Mouse (Mus musculus): ENCODE measurements at regions not wholly inside any gene's neighbourhood (a gene's known extent, or its start where the extent isn't known, plus 50 kb on each side); places are given as distances from the start of the nearest gene placed in this dataset.

DNA sequence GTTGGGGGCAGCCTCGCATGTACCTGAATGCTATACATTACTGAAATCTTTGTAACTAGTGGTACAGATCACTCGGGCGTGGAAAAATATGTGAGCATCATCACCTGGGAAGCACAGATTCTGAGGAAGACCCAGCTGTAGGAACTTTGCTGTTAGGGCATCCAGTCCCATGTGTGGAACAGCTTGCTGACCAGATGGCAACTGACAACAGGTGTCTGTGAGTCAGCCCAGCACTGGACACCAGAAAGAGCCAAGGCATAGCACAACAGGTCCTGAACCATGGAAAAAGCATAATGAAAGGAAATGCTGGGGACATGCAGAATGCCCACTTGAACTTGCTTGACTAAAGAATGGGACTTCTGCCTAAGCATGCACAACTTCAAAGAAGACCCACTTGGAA lies 115.3 kb upstream of the Igf1 start:
- Histone ChIP-seq H3K4me2 (no peak overlapping the region), H3K36me3 (no peaks in the 10 kb centered on the region), H3K27ac (no peak overlapping the region), H3K4me3 (replicated peaks) (no peak overlapping the region), H3K4me1 (no peaks in the 10 kb centered on the region), H3K9ac (no peak overlapping the region), H3K27me3 (no peaks in the 10 kb centered on the region), H3K9me3 (replicated peaks) (no peaks in the 10 kb centered on the region)
- 86% methylated on average over 3 of the region's 3 CpGs for WGBS
- no peak for ATAC-seq (replicated peaks; ENCODE audit: low FRiP score)

DNA sequence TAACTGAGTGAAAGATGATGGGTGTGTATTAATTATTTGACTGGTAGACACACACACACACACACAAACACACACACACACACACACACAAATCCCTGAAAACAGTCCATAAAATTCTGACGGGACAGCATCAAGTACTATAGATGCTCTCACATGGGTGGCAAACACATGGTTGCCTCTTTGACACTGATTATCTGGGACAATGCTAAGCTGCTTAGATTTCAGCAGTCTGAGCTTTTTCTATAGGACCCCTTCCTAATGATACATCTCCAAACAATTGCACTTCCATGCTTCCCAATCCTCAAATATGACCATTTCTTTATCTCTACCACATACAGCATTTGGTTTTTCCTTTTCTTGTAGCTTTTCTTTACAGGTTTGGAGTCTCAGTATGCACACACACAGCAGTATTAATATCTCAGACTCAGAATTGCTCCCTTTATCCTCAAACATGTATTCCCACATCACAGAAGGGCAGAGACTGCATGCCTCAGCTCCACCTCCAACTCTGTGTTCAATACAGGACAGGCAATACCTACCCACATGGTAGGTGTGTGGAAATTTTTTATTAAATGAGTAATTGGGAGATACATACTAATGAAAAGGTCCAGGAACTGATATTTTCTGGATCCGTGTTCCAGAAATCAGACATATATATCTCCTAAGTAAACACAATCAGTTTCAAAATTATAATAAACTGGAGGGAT lies 110.1 kb upstream of the Igf1 start:
- no peak overlapping the region for H3K4me2 ChIP-seq
- WGBS, result 79% methylated on average over 2 of the region's 2 CpGs
- H3K9me3 ChIP-seq (replicated peaks), result no peaks in the 10 kb centered on the region
- no peak overlapping the region for H3K27ac ChIP-seq
- ATAC-seq (replicated peaks; ENCODE audit: low FRiP score), result no peak
- H3K36me3 ChIP-seq, result no peaks in the 10 kb centered on the region
- no peak overlapping the region for H3K4me3 ChIP-seq (replicated peaks)
- no peak overlapping the region for H3K9ac ChIP-seq
- H3K27me3 ChIP-seq, result no peaks in the 10 kb centered on the region
- no peaks in the 10 kb centered on the region for H3K4me1 ChIP-seq

- H3K4me1 ChIP-seq, result no peaks in the 10 kb centered on the region
- ATAC-seq (replicated peaks; ENCODE audit: low FRiP score), result no peak
- 89% methylated on average over 4 of the region's 4 CpGs for WGBS
- H3K4me3 ChIP-seq (replicated peaks), result no peak overlapping the region
- H3K36me3 ChIP-seq, result no peaks in the 10 kb centered on the region
- no peaks in the 10 kb centered on the region for H3K27me3 ChIP-seq
- H3K4me2 ChIP-seq, result no peak overlapping the region
- H3K9me3 ChIP-seq (replicated peaks), result no peaks in the 10 kb centered on the region
- no peak overlapping the region for H3K9ac ChIP-seq
- no peak overlapping the region for H3K27ac ChIP-seq
Observed at GRCm38 (mm10) chr10:87748631-87749193, 109.4 kb upstream of the Igf1 start.

GRCm38 (mm10) chr10:87750321-87750720 lies 107.7 kb upstream of the Igf1 start:
- Histone ChIP-seq H3K9me3 (replicated peaks) (no peaks in the 10 kb centered on the region), H3K4me3 (replicated peaks) (no peak overlapping the region), H3K27ac (no peak overlapping the region), H3K27me3 (no peaks in the 10 kb centered on the region), H3K4me1 (no peaks in the 10 kb centered on the region), H3K9ac (no peak overlapping the region), H3K4me2 (no peak overlapping the region), H3K36me3 (no peaks in the 10 kb centered on the region)
- ATAC-seq (replicated peaks; ENCODE audit: low FRiP score), result no peak

DNA sequence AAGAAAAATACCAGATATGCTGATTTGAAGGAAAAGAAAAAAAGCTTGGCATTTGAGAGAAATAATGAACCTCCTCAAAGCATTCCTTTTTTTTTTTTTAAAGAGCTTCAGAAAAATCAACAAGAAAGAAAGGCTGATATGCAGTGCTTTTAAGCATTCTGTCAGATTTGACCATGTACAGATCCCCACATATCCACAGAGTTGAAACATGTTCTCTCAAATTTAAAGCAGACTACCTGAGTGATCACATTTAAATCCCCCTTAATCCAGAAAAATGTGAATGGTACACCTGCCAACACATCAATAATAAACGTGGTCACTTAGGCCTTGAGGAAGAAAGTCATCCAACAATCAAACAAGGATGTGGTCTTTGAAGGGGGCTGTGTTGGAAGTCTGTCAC lies 107.1 kb upstream of the Igf1 start:
- H3K36me3 ChIP-seq, result no peaks in the 10 kb centered on the region
- no peaks in the 10 kb centered on the region for H3K27me3 ChIP-seq
- no peaks in the 10 kb centered on the region for H3K4me1 ChIP-seq
- no peak overlapping the region for H3K4me3 ChIP-seq (replicated peaks)
- WGBS, result 54% methylated on average over 1 of the region's 1 CpGs
- no peak overlapping the region for H3K4me2 ChIP-seq
- no peaks in the 10 kb centered on the region for H3K9me3 ChIP-seq (replicated peaks)
- no peak overlapping the region for H3K9ac ChIP-seq
- no peak overlapping the region for H3K27ac ChIP-seq
- no peak for ATAC-seq (replicated peaks; ENCODE audit: low FRiP score)

- H3K27ac ChIP-seq, result no peak overlapping the region
Observed at GRCm38 (mm10) chr10:87752117-87752516, 105.9 kb upstream of the Igf1 start.

GRCm38 (mm10) chr10:87753483-87753882 lies 104.6 kb upstream of the Igf1 start:
- Histone ChIP-seq H3K36me3 (no peaks in the 10 kb centered on the region), H3K9me3 (replicated peaks) (no peaks in the 10 kb centered on the region), H3K4me3 (replicated peaks) (no peak overlapping the region), H3K4me2 (no peak overlapping the region), H3K27ac (no peak overlapping the region), H3K9ac (no peak overlapping the region), H3K27me3 (no peaks in the 10 kb centered on the region), H3K4me1 (no peaks in the 10 kb centered on the region)
- WGBS, result 18% methylated on average over 1 of the region's 1 CpGs
- no peak for ATAC-seq (replicated peaks; ENCODE audit: low FRiP score)

More at GRCm38 (mm10) chr10:87752117-87752516, 105.9 kb upstream of the Igf1 start:
- Histone ChIP-seq H3K4me3 (replicated peaks) (no peak overlapping the region), H3K9me3 (replicated peaks) (no peaks in the 10 kb centered on the region), H3K27me3 (no peaks in the 10 kb centered on the region), H3K9ac (no peak overlapping the region), H3K36me3 (no peaks in the 10 kb centered on the region), H3K4me1 (no peaks in the 10 kb centered on the region), H3K4me2 (no peak overlapping the region)
- 49% methylated on average over 2 of the region's 2 CpGs for WGBS
- ATAC-seq (replicated peaks; ENCODE audit: low FRiP score), result no peak

GRCm38 (mm10) chr10:87761528-87762030 lies 96.5 kb upstream of the Igf1 start:
- WGBS, result 60% methylated on average over 5 of the region's 5 CpGs
- Histone ChIP-seq H3K4me2 (no peak overlapping the region), H3K4me1 (0 out of 2 replicates have a peak, but pooled peaks cover 5% of the 10 kb centered on the region), H3K36me3 (no peaks in the 10 kb centered on the region), H3K9ac (no peak overlapping the region), H3K4me3 (replicated peaks) (no peak overlapping the region), H3K9me3 (replicated peaks) (no peaks in the 10 kb centered on the region), H3K27me3 (no peaks in the 10 kb centered on the region), H3K27ac (peak overlapping the region; percentile 66)
- ATAC-seq (replicated peaks; ENCODE audit: low FRiP score), result no peak; the same call in 1 of the 2 replicates

DNA sequence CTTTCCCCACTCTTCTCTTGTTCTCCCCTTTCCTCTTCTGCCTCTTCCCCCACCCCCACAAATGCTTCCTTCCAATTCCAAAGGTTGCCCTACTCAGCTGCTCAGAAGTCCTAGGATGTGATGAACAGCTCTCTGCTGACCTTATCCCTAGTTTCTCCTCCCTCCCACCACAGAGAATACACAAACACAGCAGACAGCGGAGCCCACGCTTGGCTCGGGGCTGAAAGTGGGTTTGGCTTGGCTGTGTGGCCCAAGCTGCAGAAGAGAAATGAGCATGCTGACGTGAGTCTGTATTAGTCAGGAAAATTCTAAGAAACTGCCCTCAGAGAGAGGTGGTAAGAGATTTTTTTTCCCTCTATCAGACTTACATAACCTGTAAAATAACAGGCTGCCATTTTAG lies 70.5 kb upstream of the Igf1 start:
- no peak overlapping the region for H3K4me3 ChIP-seq (replicated peaks)
- no peak overlapping the region for H3K9ac ChIP-seq
- no peaks in the 10 kb centered on the region for H3K36me3 ChIP-seq
- no peak overlapping the region for H3K27ac ChIP-seq
- no peaks in the 10 kb centered on the region for H3K27me3 ChIP-seq
- no peaks in the 10 kb centered on the region for H3K4me1 ChIP-seq
- H3K9me3 ChIP-seq (replicated peaks), result no peaks in the 10 kb centered on the region
- H3K4me2 ChIP-seq, result no peak overlapping the region
- 16% methylated on average over 4 of the region's 4 CpGs for WGBS
- ATAC-seq (replicated peaks; ENCODE audit: low FRiP score), result peak; percentile 56; the same call in 1 of the 2 replicates

GRCm38 (mm10) chr10:87792346-87792745 lies 65.7 kb upstream of the Igf1 start:
- no peaks in the 10 kb centered on the region for H3K4me1 ChIP-seq
- no peak overlapping the region for H3K27ac ChIP-seq
- H3K4me2 ChIP-seq, result no peak overlapping the region
- no peak overlapping the region for H3K4me3 ChIP-seq (replicated peaks)
- no peaks in the 10 kb centered on the region for H3K9me3 ChIP-seq (replicated peaks)
- no peak for ATAC-seq (replicated peaks; ENCODE audit: low FRiP score)
- H3K36me3 ChIP-seq, result no peaks in the 10 kb centered on the region
- H3K9ac ChIP-seq, result no peak overlapping the region
- H3K27me3 ChIP-seq, result no peaks in the 10 kb centered on the region

- H3K4me3 ChIP-seq (replicated peaks), result no peak overlapping the region
- no peak overlapping the region for H3K9ac ChIP-seq
- no peaks in the 10 kb centered on the region for H3K9me3 ChIP-seq (replicated peaks)
- no peaks in the 10 kb centered on the region for H3K4me1 ChIP-seq
- H3K27me3 ChIP-seq, result no peaks in the 10 kb centered on the region
- H3K4me2 ChIP-seq, result no peak overlapping the region
- ATAC-seq (replicated peaks; ENCODE audit: low FRiP score), result no peak
- 81% methylated on average over 5 of the region's 5 CpGs for WGBS
- no peaks in the 10 kb centered on the region for H3K36me3 ChIP-seq
- H3K27ac ChIP-seq, result no peak overlapping the region
Observed at GRCm38 (mm10) chr10:87803936-87804791, 53.9 kb upstream of the Igf1 start.

GRCm38 (mm10) chr10:87804792-87805082 lies 53.3 kb upstream of the Igf1 start:
- Histone ChIP-seq H3K4me2 (no peak overlapping the region), H3K27me3 (no peaks in the 10 kb centered on the region), H3K9me3 (replicated peaks) (no peaks in the 10 kb centered on the region), H3K27ac (no peak overlapping the region), H3K4me1 (no peaks in the 10 kb centered on the region), H3K9ac (no peak overlapping the region), H3K36me3 (no peaks in the 10 kb centered on the region), H3K4me3 (replicated peaks) (no peak overlapping the region)
- no peak for ATAC-seq (replicated peaks; ENCODE audit: low FRiP score)
- 97% methylated on average over 1 of the region's 1 CpGs for WGBS

All from kidney, embryonic 15.5 days (tissue).